Mouse (Mus musculus): ENCODE data around the gene Cnpy2. TPM values are rescaled to one million over a fixed set of nuclear protein-coding genes. Genes with fewer than 3 reads are reported as not detected.

The Cnpy2 gene
- polyA plus RNA-seq, 1 experiment from 2014 or later, result 336 TPM

DNA sequence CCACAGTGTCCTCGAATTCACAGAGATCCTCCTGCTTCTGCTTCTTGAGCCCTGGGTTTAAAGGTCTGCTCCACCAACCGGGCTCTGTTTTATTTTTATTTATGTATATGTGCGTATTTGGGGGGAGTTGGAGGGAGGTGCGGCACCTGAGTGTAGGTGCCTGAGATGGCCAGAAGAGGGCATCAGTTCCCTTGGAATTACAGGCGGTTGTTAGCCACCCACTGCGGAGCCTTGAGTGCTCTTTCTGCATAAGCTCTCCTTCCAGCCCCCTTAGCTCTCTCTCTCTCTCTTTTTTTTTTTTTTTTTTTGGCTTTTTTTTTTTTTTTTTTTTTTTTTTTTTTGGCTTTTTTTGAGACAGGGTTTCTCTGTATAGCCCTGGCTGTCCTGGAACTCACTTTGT is 52.1 kb downstream of the Cnpy2 start:
- Histone ChIP-seq H3K9me3 (ENCODE audit: low read depth, low read length) (no peaks in the 10 kb centered on the region), H3K4me1 (ENCODE audit: insufficient read depth) (no peaks in the 10 kb centered on the region), H3K9ac (no peak overlapping the region), H3K36me3 (ENCODE audit: insufficient read depth) (peaks cover 12% of the 10 kb centered on the region), H3K4me3 (ENCODE audit: low read depth, low read length) (no peak overlapping the region), H3K27me3 (ENCODE audit: insufficient read depth, low read length) (no peaks in the 10 kb centered on the region), H3K27ac (ENCODE audit: low read depth) (no peak overlapping the region), H3K4me2 (no peak overlapping the region)
- WGBS, result 73% methylated on average over 6 of the region's 6 CpGs
- TF ChIP-seq CTCF (IDR thresholded peaks at IDR 0.05; ENCODE audit: low read depth), result peak; percentile 29; the same call in 1 of the 2 replicates
- DNase-seq (peak; percentile 22), ATAC-seq (ENCODE audit: insufficient read depth) (no peak)

DNA sequence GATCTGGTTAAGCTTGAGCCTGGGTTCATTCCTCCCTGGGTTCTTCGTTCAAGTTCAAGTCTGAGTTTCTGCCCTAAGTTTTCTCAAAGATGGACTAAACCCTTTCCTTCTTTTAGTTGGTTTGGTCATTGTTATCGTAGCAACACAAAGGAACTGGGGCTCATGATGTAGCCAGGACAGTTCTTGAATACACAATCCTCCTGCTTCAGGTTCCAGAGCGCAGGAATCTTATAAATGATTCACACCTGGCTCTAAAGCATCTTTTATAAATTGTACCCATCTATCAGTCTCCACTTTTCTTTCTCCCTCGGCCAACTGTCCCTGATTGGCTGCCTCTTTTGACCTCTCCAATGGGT is 53.8 kb downstream of the Cnpy2 start:
- peaks cover 28% of the 10 kb centered on the region for H3K36me3 ChIP-seq (ENCODE audit: insufficient read depth)
- H3K27me3 ChIP-seq (ENCODE audit: insufficient read depth, low read length), result no peaks in the 10 kb centered on the region
- TF ChIP-seq CTCF (IDR thresholded peaks at IDR 0.05; ENCODE audit: low read depth), result no peak
- no peaks in the 10 kb centered on the region for H3K4me1 ChIP-seq (ENCODE audit: insufficient read depth)
- no peak for ATAC-seq (ENCODE audit: insufficient read depth)
- H3K4me2 ChIP-seq, result peak overlapping the region; percentile 84
- peak overlapping the region; percentile 96 for H3K27ac ChIP-seq (ENCODE audit: low read depth)
- 53% methylated on average over 4 of the region's 4 CpGs for WGBS
- H3K9me3 ChIP-seq (ENCODE audit: low read depth, low read length), result no peaks in the 10 kb centered on the region
- H3K9ac ChIP-seq, result peak overlapping the region; percentile 99
- H3K4me3 ChIP-seq (ENCODE audit: low read depth, low read length), result peak overlapping the region; percentile 97
- DNase-seq, result no peak

DNA sequence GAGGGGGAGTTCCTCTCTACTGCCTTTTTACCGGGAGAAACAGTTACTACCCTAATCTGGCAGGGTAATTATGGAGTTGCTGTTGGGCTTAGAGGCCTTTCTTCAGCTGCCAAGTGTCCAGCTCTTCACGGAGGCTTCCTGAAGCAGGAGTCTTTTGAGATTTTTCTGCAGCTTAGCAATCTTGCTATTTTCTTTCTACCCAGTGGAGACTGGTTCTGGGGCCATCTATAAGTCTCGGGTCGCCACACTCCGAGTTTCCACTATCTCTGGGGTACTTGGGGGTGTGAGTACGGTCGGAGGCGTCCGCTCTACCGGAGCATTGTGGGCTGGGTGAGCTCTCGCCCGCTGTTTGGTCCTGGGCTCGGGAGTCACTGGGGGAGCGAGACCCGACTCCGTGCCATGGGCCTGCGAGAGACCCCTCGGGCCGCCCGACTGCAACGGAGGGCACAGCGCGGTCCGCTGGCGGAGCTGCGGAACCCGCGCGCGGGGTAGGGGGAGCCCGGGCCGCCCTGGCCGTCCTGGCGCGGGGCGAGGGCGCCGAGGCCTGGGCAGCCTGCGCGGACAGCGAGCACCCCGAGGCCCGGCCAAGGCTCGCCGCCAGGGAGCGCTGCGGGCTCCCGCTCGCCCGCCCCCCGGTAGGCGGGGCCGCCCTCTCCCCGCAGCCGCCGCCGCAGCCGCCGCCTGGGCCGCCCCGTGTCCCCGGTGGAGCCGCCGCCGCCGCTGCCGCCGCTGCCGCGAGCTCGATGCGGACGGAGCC is 54.4 kb downstream of the Cnpy2 start, which contains the start of gene Ankrd52:
Ankrd52 (plus strand) TSS at position 661 of the 757 bp plus-strand sequence.
- Histone ChIP-seq H3K4me1 (ENCODE audit: insufficient read depth) (no peaks in the 10 kb centered on the region), H3K27ac (ENCODE audit: low read depth) (peak within 1 kb of the TSS; percentile 96), H3K4me3 (ENCODE audit: low read depth, low read length) (peak within 1 kb of the TSS; percentile 97), H3K9me3 (ENCODE audit: low read depth, low read length) (no peaks in the 10 kb centered on the region), H3K27me3 (ENCODE audit: insufficient read depth, low read length) (no peaks in the 10 kb centered on the region), H3K9ac (peak within 1 kb of the TSS; percentile 99), H3K4me2 (peak within 1 kb of the TSS; percentile 84), H3K36me3 (ENCODE audit: insufficient read depth) (peaks cover 32% of the 10 kb centered on the region)
- TF ChIP-seq CTCF (IDR thresholded peaks at IDR 0.05; ENCODE audit: low read depth), result peak; percentile 23; the same call in 1 of the 2 replicates
- DNase-seq (peak; percentile 92), ATAC-seq (ENCODE audit: insufficient read depth) (peak; percentile 92)
- 1% methylated on average over 40 of the region's 73 CpGs for WGBS

Other genes with a start within 250 kb of the Cnpy2 start
- 2,183 and 2,273 TPM in 2 replicates for gene Atp5b, start 239.2 kb upstream of the Cnpy2 start, polyA plus RNA-seq (2014; fragmentation: Nextera tagmentation; extraction: Ambion mirVana)
- 23.9 and 26.2 TPM in 2 replicates for gene Baz2a, start 230.9 kb upstream of the Cnpy2 start, polyA plus RNA-seq (2014; fragmentation: Nextera tagmentation; extraction: Ambion mirVana)
- 26.5 and 27.6 TPM in 2 replicates for gene Rbms2, start 142.2 kb upstream of the Cnpy2 start, polyA plus RNA-seq (2014; fragmentation: Nextera tagmentation; extraction: Ambion mirVana)
- 1.8 and 2.3 TPM in 2 replicates for gene Gls2, start 128.0 kb upstream of the Cnpy2 start, polyA plus RNA-seq (2014; fragmentation: Nextera tagmentation; extraction: Ambion mirVana)
- gene Spryd4, start 110.7 kb upstream of the Cnpy2 start, polyA plus RNA-seq (2014; fragmentation: Nextera tagmentation; extraction: Ambion mirVana), result 27.3 and 29.9 TPM in 2 replicates
- gene Mip, start 96.6 kb upstream of the Cnpy2 start, polyA plus RNA-seq (2014; fragmentation: Nextera tagmentation; extraction: Ambion mirVana), result not detected in 2 replicates
- 70.2 and 71.5 TPM in 2 replicates for gene Timeless, start 90.4 kb upstream of the Cnpy2 start, polyA plus RNA-seq (2014; fragmentation: Nextera tagmentation; extraction: Ambion mirVana)
- gene Apon, start 68.4 kb upstream of the Cnpy2 start, polyA plus RNA-seq (2014; fragmentation: Nextera tagmentation; extraction: Ambion mirVana), result 0.18 and 0.67 TPM in 2 replicates
- gene Apof, start 53.8 kb upstream of the Cnpy2 start, polyA plus RNA-seq (2014; fragmentation: Nextera tagmentation; extraction: Ambion mirVana), result not detected in 2 replicates
- gene Stat2, start 51.9 kb upstream of the Cnpy2 start, polyA plus RNA-seq (2014; fragmentation: Nextera tagmentation; extraction: Ambion mirVana), result 13.1 and 13.8 TPM in 2 replicates
- gene Il23a, start 23.7 kb upstream of the Cnpy2 start, polyA plus RNA-seq (2014; fragmentation: Nextera tagmentation; extraction: Ambion mirVana), result 0.17 and 0.41 TPM in 2 replicates
- 33.4 and 36.2 TPM in 2 replicates for gene Pan2, start 19.1 kb upstream of the Cnpy2 start, polyA plus RNA-seq (2014; fragmentation: Nextera tagmentation; extraction: Ambion mirVana)
- 205 and 211 TPM in 2 replicates for gene Cs, start 15.3 kb downstream of the Cnpy2 start, polyA plus RNA-seq (2014; fragmentation: Nextera tagmentation; extraction: Ambion mirVana)
- gene Coq10a, start 46.5 kb downstream of the Cnpy2 start, polyA plus RNA-seq (2014; fragmentation: Nextera tagmentation; extraction: Ambion mirVana), result 12.8 and 14.5 TPM in 2 replicates
- gene Ankrd52, start 54.7 kb downstream of the Cnpy2 start, polyA plus RNA-seq (2014; fragmentation: Nextera tagmentation; extraction: Ambion mirVana), result 15.8 and 17.0 TPM in 2 replicates
- 0.18 TPM in 1 of 2 replicates, not detected in the other for gene Slc39a5, start 78.8 kb downstream of the Cnpy2 start, polyA plus RNA-seq (2014; fragmentation: Nextera tagmentation; extraction: Ambion mirVana)
- 77.1 and 83.1 TPM in 2 replicates for gene Nabp2, start 89.0 kb downstream of the Cnpy2 start, polyA plus RNA-seq (2014; fragmentation: Nextera tagmentation; extraction: Ambion mirVana)
- 32.8 and 33.5 TPM in 2 replicates for gene Rnf41, start 89.2 kb downstream of the Cnpy2 start, polyA plus RNA-seq (2014; fragmentation: Nextera tagmentation; extraction: Ambion mirVana)
- gene Smarcc2, start 136.8 kb downstream of the Cnpy2 start, polyA plus RNA-seq (2014; fragmentation: Nextera tagmentation; extraction: Ambion mirVana), result 81.1 and 89.6 TPM in 2 replicates
- 1,221 and 1,238 TPM in 2 replicates for gene Myl6, start 171.7 kb downstream of the Cnpy2 start, polyA plus RNA-seq (2014; fragmentation: Nextera tagmentation; extraction: Ambion mirVana)
- 3.0 and 4.4 TPM in 2 replicates for gene Myl6b, start 176.2 kb downstream of the Cnpy2 start, polyA plus RNA-seq (2014; fragmentation: Nextera tagmentation; extraction: Ambion mirVana)
- 21.5 and 23.0 TPM in 2 replicates for gene Esyt1, start 203.4 kb downstream of the Cnpy2 start, polyA plus RNA-seq (2014; fragmentation: Nextera tagmentation; extraction: Ambion mirVana)
- 11.0 and 14.5 TPM in 2 replicates for gene Zc3h10, start 225.3 kb downstream of the Cnpy2 start, polyA plus RNA-seq (2014; fragmentation: Nextera tagmentation; extraction: Ambion mirVana)
- gene Rpl41, start 226.8 kb downstream of the Cnpy2 start, polyA plus RNA-seq (2014; fragmentation: Nextera tagmentation; extraction: Ambion mirVana), result 4,697 and 4,895 TPM in 2 replicates
- gene Pa2g4, start 243.5 kb downstream of the Cnpy2 start, polyA plus RNA-seq (2014; fragmentation: Nextera tagmentation; extraction: Ambion mirVana), result 240 and 244 TPM in 2 replicates

All from lung, embryonic 14.5 days (tissue).